Mouse (Mus musculus): ENCODE results near the gene Ahrr. TPM values are rescaled to one million over a fixed set of nuclear protein-coding genes. Genes with fewer than 3 reads are reported as not detected.

The Ahrr gene
- total and polyA plus RNA-seq, 2 experiments from 2014 or later: 0.54 to 0.99 TPM

DNA sequence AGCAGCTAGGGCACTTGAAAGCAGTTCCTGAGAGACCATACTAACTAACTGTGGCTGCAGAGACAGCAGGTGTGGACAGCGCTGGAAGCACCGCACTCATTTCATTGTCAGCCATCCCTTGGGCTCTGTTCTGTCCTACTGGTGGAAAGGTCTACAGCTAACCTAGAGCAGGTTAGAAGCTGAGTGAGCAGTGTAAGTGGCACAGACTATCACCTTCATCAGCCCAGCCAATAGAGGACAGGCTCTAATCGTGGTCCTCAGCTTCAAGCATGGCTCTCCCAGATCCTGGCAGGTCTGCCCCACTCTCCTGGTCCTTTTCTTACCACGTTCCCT lies 46.3 kb downstream of the Ahrr start:
- 41% methylated on average over 4 of the region's 4 CpGs for WGBS
- H3K27me3 ChIP-seq (ENCODE audit: insufficient read depth, low read length): no peaks in the 10 kb centered on the region
- no peaks in the 10 kb centered on the region for H3K9me3 ChIP-seq (ENCODE audit: low read length)
- peak overlapping the region; percentile 50 for H3K4me2 ChIP-seq (ENCODE audit: low read depth, low read length)
- H3K4me3 ChIP-seq (ENCODE audit: low read length): no peak overlapping the region
- H3K9ac ChIP-seq (replicated peaks; ENCODE audit: low read length): no peak overlapping the region
- no peaks in the 10 kb centered on the region for H3K36me3 ChIP-seq (ENCODE audit: insufficient read depth, low read length)
- ATAC-seq: peak; percentile 67
- peak overlapping the region; percentile 5; the same call in 1 of the 2 replicates for H3K27ac ChIP-seq
- 0 out of 2 replicates have a peak, but pooled peaks cover 8% of the 10 kb centered on the region for H3K4me1 ChIP-seq (ENCODE audit: insufficient read depth, low read length)
- TF ChIP-seq CTCF (IDR thresholded peaks at IDR 0.05; ENCODE audit: low read depth): no peak
- no peak for DNase-seq (ENCODE audit: low spot score)

DNA sequence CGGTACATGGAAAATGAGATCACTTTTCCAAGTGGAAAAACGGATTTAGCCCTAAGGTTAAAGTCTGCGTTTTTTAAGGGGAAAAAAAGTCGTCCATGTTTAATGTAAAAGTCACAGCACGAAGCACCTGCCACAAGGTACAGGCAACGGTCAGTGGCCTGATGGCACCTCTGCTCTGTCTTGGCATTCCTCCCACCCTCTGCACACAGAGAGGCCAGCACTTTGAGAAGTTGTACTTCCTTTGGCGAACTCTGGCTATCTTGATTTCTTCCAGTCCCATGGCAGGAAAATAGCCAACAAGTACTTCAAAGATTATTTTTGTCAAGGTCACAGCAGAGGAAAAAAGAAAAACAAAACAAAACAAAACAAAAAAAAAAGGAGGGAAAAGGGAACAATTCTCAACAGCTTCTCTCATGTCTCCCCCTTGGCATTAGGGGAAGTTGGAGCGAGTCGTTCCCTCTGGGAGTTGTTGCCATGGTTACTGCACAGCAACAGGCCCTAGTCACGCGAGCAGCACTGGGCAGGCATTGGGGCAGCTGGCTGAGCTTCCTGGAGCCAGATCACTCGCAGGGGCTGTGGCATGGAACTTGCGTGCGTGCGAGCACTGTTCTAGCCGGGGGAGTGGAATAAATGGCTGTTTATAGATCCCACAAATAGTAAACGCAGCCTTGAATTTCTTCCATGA lies 46.8 kb downstream of the Ahrr start:
- H3K27ac ChIP-seq: peak overlapping the region; percentile 5; the same call in 1 of the 2 replicates
- no peaks in the 10 kb centered on the region for H3K36me3 ChIP-seq (ENCODE audit: insufficient read depth, low read length)
- 0 out of 2 replicates have a peak, but pooled peaks cover 8% of the 10 kb centered on the region for H3K4me1 ChIP-seq (ENCODE audit: insufficient read depth, low read length)
- no peaks in the 10 kb centered on the region for H3K27me3 ChIP-seq (ENCODE audit: insufficient read depth, low read length)
- no peak for TF ChIP-seq CTCF (IDR thresholded peaks at IDR 0.05; ENCODE audit: low read depth)
- peak; percentile 90 for DNase-seq (ENCODE audit: low spot score)
- ATAC-seq: peak; percentile 97
- WGBS: 18% methylated on average over 17 of the region's 17 CpGs
- H3K9ac ChIP-seq (replicated peaks; ENCODE audit: low read length): no peak overlapping the region
- H3K4me2 ChIP-seq (ENCODE audit: low read depth, low read length): peak overlapping the region; percentile 50
- no peak overlapping the region for H3K4me3 ChIP-seq (ENCODE audit: low read length)
- H3K9me3 ChIP-seq (ENCODE audit: low read length): no peaks in the 10 kb centered on the region

GRCm38 (mm10) chr13:74237574-74237973 lies 54.6 kb downstream of the Ahrr start:
- H3K36me3 ChIP-seq (ENCODE audit: insufficient read depth, low read length): no peaks in the 10 kb centered on the region
- no peak overlapping the region for H3K4me2 ChIP-seq (ENCODE audit: low read depth, low read length)
- H3K4me1 ChIP-seq (ENCODE audit: insufficient read depth, low read length): no peaks in the 10 kb centered on the region
- 81% methylated on average over 7 of the region's 7 CpGs for WGBS
- no peak for DNase-seq (ENCODE audit: low spot score)
- H3K9me3 ChIP-seq (ENCODE audit: low read length): no peaks in the 10 kb centered on the region
- H3K4me3 ChIP-seq (ENCODE audit: low read length): no peak overlapping the region
- H3K27ac ChIP-seq: no peak overlapping the region
- H3K27me3 ChIP-seq (ENCODE audit: insufficient read depth, low read length): no peaks in the 10 kb centered on the region
- no peak for TF ChIP-seq CTCF (IDR thresholded peaks at IDR 0.05; ENCODE audit: low read depth)
- ATAC-seq: no peak
- no peak overlapping the region for H3K9ac ChIP-seq (replicated peaks; ENCODE audit: low read length)

GRCm38 (mm10) chr13:74220659-74221058 lies 71.5 kb downstream of the Ahrr start:
- Histone ChIP-seq H3K27me3 (ENCODE audit: insufficient read depth, low read length) (no peaks in the 10 kb centered on the region), H3K9ac (replicated peaks; ENCODE audit: low read length) (no peak overlapping the region), H3K4me2 (ENCODE audit: low read depth, low read length) (no peak overlapping the region), H3K27ac (no peak overlapping the region), H3K36me3 (ENCODE audit: insufficient read depth, low read length) (no peaks in the 10 kb centered on the region), H3K4me1 (ENCODE audit: insufficient read depth, low read length) (no peaks in the 10 kb centered on the region), H3K9me3 (ENCODE audit: low read length) (no peaks in the 10 kb centered on the region), H3K4me3 (ENCODE audit: low read length) (no peak overlapping the region)
- 28% methylated on average over 1 of the region's 1 CpGs for WGBS
- no peak for TF ChIP-seq CTCF (IDR thresholded peaks at IDR 0.05; ENCODE audit: low read depth)
- ATAC-seq: no peak
- DNase-seq (ENCODE audit: low spot score): no peak

- WGBS: 75% methylated on average over 3 of the region's 3 CpGs
- Histone ChIP-seq H3K27ac (no peak overlapping the region), H3K36me3 (ENCODE audit: insufficient read depth, low read length) (no peaks in the 10 kb centered on the region), H3K27me3 (ENCODE audit: insufficient read depth, low read length) (no peaks in the 10 kb centered on the region), H3K4me1 (ENCODE audit: insufficient read depth, low read length) (no peaks in the 10 kb centered on the region), H3K4me2 (ENCODE audit: low read depth, low read length) (no peak overlapping the region), H3K9ac (replicated peaks; ENCODE audit: low read length) (no peak overlapping the region), H3K4me3 (ENCODE audit: low read length) (no peak overlapping the region), H3K9me3 (ENCODE audit: low read length) (no peaks in the 10 kb centered on the region)
- DNase-seq (ENCODE audit: low spot score) (peak; percentile 2), ATAC-seq (no peak)
- no peak for TF ChIP-seq CTCF (IDR thresholded peaks at IDR 0.05; ENCODE audit: low read depth)
These were observed 73.7 kb downstream of the Ahrr start for GRCm38 (mm10) chr13:74218441-74218840.

GRCm38 (mm10) chr13:74208986-74209345 lies 83.2 kb downstream of the Ahrr start:
- peak; percentile 66 for ATAC-seq
- 15% methylated on average over 12 of the region's 12 CpGs for WGBS

DNA sequence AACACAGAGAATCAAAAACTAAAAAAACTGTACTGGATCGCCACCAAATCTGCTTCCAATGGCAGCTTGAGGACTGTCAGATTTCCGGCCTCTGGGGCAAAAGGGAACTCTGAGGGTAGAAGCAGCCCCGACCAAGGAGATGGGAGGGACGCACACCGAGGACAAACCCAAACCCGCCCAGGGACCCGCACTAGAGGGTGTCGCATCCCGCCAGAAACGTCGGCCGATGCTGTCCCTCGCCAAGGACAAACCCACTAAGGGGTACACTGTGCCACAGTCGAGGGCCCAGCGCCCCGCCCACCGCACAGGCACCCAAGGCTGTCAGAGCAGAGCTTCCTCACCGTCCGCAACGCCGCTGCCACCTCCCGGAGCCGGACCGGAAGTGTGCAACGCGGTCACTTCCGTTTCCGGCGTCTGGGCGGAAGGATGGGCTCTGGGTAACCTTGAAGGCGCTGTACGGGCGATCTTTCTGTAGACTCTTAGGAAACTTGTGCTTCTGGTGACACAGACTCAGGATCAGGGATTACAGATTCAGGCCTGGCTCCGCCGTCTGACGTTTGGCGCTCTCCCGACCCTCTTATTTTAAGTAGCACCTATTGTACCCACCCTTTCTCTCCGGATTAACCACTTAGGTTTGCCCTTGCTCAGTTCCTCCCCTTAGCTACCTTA lies 83.7 kb downstream of the Ahrr start, which contains the start of gene Exoc3:
TSS of gene Exoc3 (minus strand) at position 416 of the 669 bp plus-strand sequence.
- ATAC-seq: peak; percentile 99
- H3K4me1 ChIP-seq (ENCODE audit: insufficient read depth, low read length): peaks cover 11% of the 10 kb centered on the region
- WGBS: under 1% methylated on average over 39 of the region's 39 CpGs
- peak within 1 kb of the TSS; percentile 80 for H3K4me3 ChIP-seq (ENCODE audit: low read length)
- peak within 1 kb of the TSS; percentile 78 for H3K9ac ChIP-seq (replicated peaks; ENCODE audit: low read length)
- H3K36me3 ChIP-seq (ENCODE audit: insufficient read depth, low read length): peaks cover 8% of the 10 kb centered on the region; the same call in 1 of the 2 replicates
- no peak for TF ChIP-seq CTCF (IDR thresholded peaks at IDR 0.05; ENCODE audit: low read depth)
- DNase-seq (ENCODE audit: low spot score): peak; percentile 95
- H3K27ac ChIP-seq: peak within 1 kb of the TSS; percentile 94
- H3K27me3 ChIP-seq (ENCODE audit: insufficient read depth, low read length): no peaks in the 10 kb centered on the region
- H3K9me3 ChIP-seq (ENCODE audit: low read length): no peaks in the 10 kb centered on the region
- H3K4me2 ChIP-seq (ENCODE audit: low read depth, low read length): peak within 1 kb of the TSS; percentile 96

More at GRCm38 (mm10) chr13:74208986-74209345, 83.2 kb downstream of the Ahrr start:
- H3K4me2 ChIP-seq (ENCODE audit: low read depth, low read length): peak overlapping the region; percentile 96
- H3K4me3 ChIP-seq (ENCODE audit: low read length): peak overlapping the region; percentile 80
- H3K9me3 ChIP-seq (ENCODE audit: low read length): no peaks in the 10 kb centered on the region
- H3K27me3 ChIP-seq (ENCODE audit: insufficient read depth, low read length): no peaks in the 10 kb centered on the region
- TF ChIP-seq CTCF (IDR thresholded peaks at IDR 0.05; ENCODE audit: low read depth): no peak
- peak; percentile 32 for DNase-seq (ENCODE audit: low spot score)
- H3K36me3 ChIP-seq (ENCODE audit: insufficient read depth, low read length): 0 out of 2 replicates have a peak, but pooled peaks cover 3% of the 10 kb centered on the region
- peak overlapping the region; percentile 78 for H3K9ac ChIP-seq (replicated peaks; ENCODE audit: low read length)
- peak overlapping the region; percentile 94 for H3K27ac ChIP-seq
- H3K4me1 ChIP-seq (ENCODE audit: insufficient read depth, low read length): peaks cover 11% of the 10 kb centered on the region
